Mouse (Mus musculus): ENCODE results near the gene Isoc2a. TPM values are rescaled to one million over a fixed set of nuclear protein-coding genes. Genes with fewer than 3 reads are reported as not detected.
"Not testable (repeated sequence)": the region's sequence is repeated elsewhere in the genome, so short reads cannot be mapped to it uniquely, and the experiment has no call there.

Isoc2a gene
- polyA plus RNA-seq, 1 experiment from 2014 or later, result 1.2 TPM

- no peak for ATAC-seq (replicated peaks; ENCODE audit: low FRiP score)
- H3K36me3 ChIP-seq, result no peaks in the 10 kb centered on the region
- H3K9me3 ChIP-seq (replicated peaks), result no peaks in the 10 kb centered on the region
- no peak overlapping the region for H3K4me2 ChIP-seq
- H3K4me3 ChIP-seq (replicated peaks), result no peak overlapping the region
- H3K9ac ChIP-seq, result no peak overlapping the region
- H3K27me3 ChIP-seq, result peaks cover 19% of the 10 kb centered on the region
- no peaks in the 10 kb centered on the region for H3K4me1 ChIP-seq
- no peak overlapping the region for H3K27ac ChIP-seq
- 77% methylated on average over 11 of the region's 11 CpGs for WGBS
Observed at GRCm38 (mm10) chr7:4850621-4851314, 26.2 kb upstream of the Isoc2a start.

DNA sequence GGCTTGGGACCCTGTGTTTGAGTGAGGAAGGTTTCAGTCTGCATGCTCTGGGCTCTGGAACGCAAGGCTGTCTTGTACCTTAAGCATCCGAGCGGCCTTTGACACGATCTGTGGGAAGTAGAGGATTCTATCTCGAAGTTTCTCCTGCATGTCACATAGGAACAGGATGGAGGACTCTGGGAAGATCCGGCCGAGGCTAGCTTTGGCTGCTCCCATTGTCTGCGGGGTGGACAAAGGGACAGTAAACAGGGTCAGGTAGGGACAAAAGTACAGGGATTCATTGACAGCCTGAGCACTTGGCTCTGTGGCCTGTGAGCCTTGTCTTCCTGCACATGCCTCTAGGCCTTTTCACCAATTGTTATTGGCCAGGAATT is 25.7 kb upstream of the Isoc2a start:
- no peak for ATAC-seq (replicated peaks; ENCODE audit: low FRiP score)

GRCm38 (mm10) chr7:4853613-4854012 is 23.3 kb upstream of the Isoc2a start:
- no peak overlapping the region for H3K9ac ChIP-seq
- no peak overlapping the region for H3K4me2 ChIP-seq
- no peak overlapping the region for H3K27ac ChIP-seq
- no peaks in the 10 kb centered on the region for H3K4me1 ChIP-seq
- H3K27me3 ChIP-seq, result 0 out of 2 replicates have a peak, but pooled peaks cover 8% of the 10 kb centered on the region
- H3K36me3 ChIP-seq, result no peaks in the 10 kb centered on the region
- 80% methylated on average over 3 of the region's 3 CpGs for WGBS
- ATAC-seq (replicated peaks; ENCODE audit: low FRiP score), result no peak
- H3K9me3 ChIP-seq (replicated peaks), result no peaks in the 10 kb centered on the region
- no peak overlapping the region for H3K4me3 ChIP-seq (replicated peaks)

More for the DNA sequence above, 25.7 kb upstream of the Isoc2a start:
- no peaks in the 10 kb centered on the region for H3K9me3 ChIP-seq (replicated peaks)
- WGBS, result 80% methylated on average over 8 of the region's 8 CpGs
- no peak overlapping the region for H3K27ac ChIP-seq
- no peak overlapping the region for H3K4me2 ChIP-seq
- no peak overlapping the region for H3K9ac ChIP-seq
- H3K36me3 ChIP-seq, result no peaks in the 10 kb centered on the region
- no peak overlapping the region for H3K4me3 ChIP-seq (replicated peaks)
- peaks cover 16% of the 10 kb centered on the region for H3K27me3 ChIP-seq
- H3K4me1 ChIP-seq, result no peaks in the 10 kb centered on the region

- Histone ChIP-seq H3K4me3 (replicated peaks) (no peak overlapping the region), H3K4me1 (no peaks in the 10 kb centered on the region), H3K27me3 (0 out of 2 replicates have a peak, but pooled peaks cover 6% of the 10 kb centered on the region), H3K36me3 (no peaks in the 10 kb centered on the region), H3K4me2 (no peak overlapping the region), H3K9ac (no peak overlapping the region), H3K27ac (no peak overlapping the region), H3K9me3 (replicated peaks) (no peaks in the 10 kb centered on the region)
- no peak for ATAC-seq (replicated peaks; ENCODE audit: low FRiP score)
- 88% methylated on average over 9 of the region's 9 CpGs for WGBS
Observed at GRCm38 (mm10) chr7:4856508-4856907, 20.4 kb upstream of the Isoc2a start.

GRCm38 (mm10) chr7:4857321-4857720 is 19.6 kb upstream of the Isoc2a start:
- Histone ChIP-seq H3K9me3 (replicated peaks) (no peaks in the 10 kb centered on the region), H3K27me3 (0 out of 2 replicates have a peak, but pooled peaks cover 6% of the 10 kb centered on the region), H3K4me2 (no peak overlapping the region), H3K4me1 (no peaks in the 10 kb centered on the region), H3K9ac (no peak overlapping the region), H3K27ac (no peak overlapping the region), H3K4me3 (replicated peaks) (no peak overlapping the region), H3K36me3 (no peaks in the 10 kb centered on the region)
- WGBS, result 66% methylated on average over 7 of the region's 7 CpGs
- no peak for ATAC-seq (replicated peaks; ENCODE audit: low FRiP score)

DNA sequence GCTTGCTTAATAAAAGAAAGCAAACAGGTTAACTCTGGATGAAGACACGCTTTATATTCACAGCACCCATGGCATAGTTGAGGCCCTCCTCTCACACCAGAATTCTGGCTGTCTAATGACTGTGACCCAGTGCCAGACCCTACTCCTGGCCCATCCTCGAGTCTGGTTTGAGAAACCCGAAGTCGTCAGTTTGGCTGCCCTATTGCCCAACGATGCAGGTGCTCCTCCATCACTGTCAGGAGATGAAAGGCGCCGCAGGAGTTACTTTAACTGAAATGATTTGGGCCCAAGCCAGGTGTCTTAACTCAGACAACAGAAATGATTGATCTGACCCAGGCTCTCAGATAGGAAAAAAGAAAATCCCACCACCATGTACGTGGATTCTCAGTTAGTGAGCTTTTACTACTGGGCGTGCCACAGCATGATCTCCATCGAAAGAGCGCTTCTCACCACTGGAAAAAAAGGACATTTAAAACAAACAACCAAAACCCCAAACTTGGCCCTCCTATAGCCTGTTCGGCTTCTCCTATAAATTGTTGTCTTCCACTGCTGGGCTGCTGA is 17.5 kb upstream of the Isoc2a start:
- WGBS, result 62% methylated on average over 12 of the region's 12 CpGs
- no peak for ATAC-seq (replicated peaks; ENCODE audit: low FRiP score)

DNA sequence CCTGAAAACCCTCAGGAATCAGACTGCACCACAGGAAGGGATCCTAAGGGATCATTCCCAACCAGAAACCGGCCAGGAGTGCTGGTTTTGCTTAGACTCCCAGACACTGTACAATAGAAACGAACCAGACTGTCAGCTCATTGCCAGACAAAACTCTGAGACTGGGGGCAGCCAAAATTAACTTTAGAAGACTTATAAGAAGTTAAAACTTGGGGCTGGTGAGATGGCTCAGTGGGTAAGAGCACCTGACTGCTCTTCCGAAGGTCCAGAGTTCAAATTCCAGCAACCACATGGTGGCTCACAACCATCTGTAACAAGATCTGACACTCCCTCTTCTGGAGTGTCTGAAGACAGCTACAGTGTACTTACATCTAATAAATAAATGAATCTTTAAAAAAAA is 16.0 kb upstream of the Isoc2a start:
- H3K4me2 ChIP-seq; H3K27me3 ChIP-seq; H3K9ac ChIP-seq; H3K4me3 ChIP-seq (replicated peaks); H3K9me3 ChIP-seq (replicated peaks); H3K27ac ChIP-seq; H3K36me3 ChIP-seq; H3K4me1 ChIP-seq; ATAC-seq (replicated peaks; ENCODE audit: low FRiP score): not testable (repeated sequence)
- 73% methylated on average over 3 of the region's 3 CpGs for WGBS

More for the DNA sequence above, 17.5 kb upstream of the Isoc2a start:
- Histone ChIP-seq H3K4me1 (0 out of 2 replicates have a peak, but pooled peaks cover 2% of the 10 kb centered on the region), H3K4me3 (replicated peaks) (no peak overlapping the region), H3K27me3 (0 out of 2 replicates have a peak, but pooled peaks cover 6% of the 10 kb centered on the region), H3K9me3 (replicated peaks) (no peaks in the 10 kb centered on the region), H3K36me3 (no peaks in the 10 kb centered on the region), H3K27ac (no peak overlapping the region), H3K4me2 (no peak overlapping the region), H3K9ac (no peak overlapping the region)

DNA sequence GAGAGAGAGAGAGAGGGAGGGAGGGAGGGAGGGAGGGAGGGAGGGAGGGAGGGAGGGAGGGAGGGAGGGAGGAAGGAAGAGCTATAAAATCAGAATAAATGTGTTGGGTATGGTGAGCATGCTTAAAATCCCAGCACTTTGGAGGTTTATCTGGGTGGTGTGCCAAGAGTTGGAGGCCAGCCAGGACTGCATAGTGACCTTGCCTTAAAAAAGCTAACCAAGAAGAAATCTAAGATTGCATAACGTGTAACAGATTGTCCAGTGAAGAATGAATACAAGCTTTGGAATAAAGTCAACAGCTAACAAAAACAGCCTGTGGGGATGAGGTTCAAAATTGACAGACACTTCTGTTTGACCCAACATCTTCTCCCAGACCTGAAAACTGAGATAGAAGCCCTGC is 13.9 kb upstream of the Isoc2a start:
- 50% methylated on average over 1 of the region's 1 CpGs for WGBS
- no peak overlapping the region for H3K4me2 ChIP-seq
- H3K27ac ChIP-seq, result 0 out of 2 replicates have a peak overlapping the region, but pooled peaks have one; percentile 22
- no peaks in the 10 kb centered on the region for H3K36me3 ChIP-seq
- no peak overlapping the region for H3K9ac ChIP-seq
- peaks cover 19% of the 10 kb centered on the region for H3K4me1 ChIP-seq
- H3K9me3 ChIP-seq (replicated peaks), result no peaks in the 10 kb centered on the region
- no peak for ATAC-seq (replicated peaks; ENCODE audit: low FRiP score)
- 0 out of 2 replicates have a peak, but pooled peaks cover 3% of the 10 kb centered on the region for H3K27me3 ChIP-seq
- H3K4me3 ChIP-seq (replicated peaks), result no peak overlapping the region

GRCm38 (mm10) chr7:4863541-4864080 is 13.3 kb upstream of the Isoc2a start:
- no peak overlapping the region for H3K4me3 ChIP-seq (replicated peaks)
- 0 out of 2 replicates have a peak overlapping the region, but pooled peaks have one; percentile 22 for H3K27ac ChIP-seq
- no peak for ATAC-seq (replicated peaks; ENCODE audit: low FRiP score)
- H3K9me3 ChIP-seq (replicated peaks), result no peaks in the 10 kb centered on the region
- H3K36me3 ChIP-seq, result no peaks in the 10 kb centered on the region
- H3K9ac ChIP-seq, result no peak overlapping the region
- 0 out of 2 replicates have a peak, but pooled peaks cover 3% of the 10 kb centered on the region for H3K27me3 ChIP-seq
- H3K4me1 ChIP-seq, result peaks cover 19% of the 10 kb centered on the region
- no peak overlapping the region for H3K4me2 ChIP-seq
- 74% methylated on average over 7 of the region's 7 CpGs for WGBS

- Histone ChIP-seq H3K27me3 (0 out of 2 replicates have a peak, but pooled peaks cover 1% of the 10 kb centered on the region), H3K4me1 (peaks cover 19% of the 10 kb centered on the region), H3K27ac (no peak overlapping the region), H3K36me3 (no peaks in the 10 kb centered on the region), H3K9ac (no peak overlapping the region), H3K4me3 (replicated peaks) (no peak overlapping the region), H3K4me2 (no peak overlapping the region), H3K9me3 (replicated peaks) (no peaks in the 10 kb centered on the region)
- ATAC-seq (replicated peaks; ENCODE audit: low FRiP score), result no peak
- WGBS, result 82% methylated on average over 5 of the region's 5 CpGs
Observed at GRCm38 (mm10) chr7:4864130-4864845, 12.7 kb upstream of the Isoc2a start.

GRCm38 (mm10) chr7:4865090-4865489 is 11.9 kb upstream of the Isoc2a start:
- H3K9ac ChIP-seq, result no peak overlapping the region
- H3K27ac ChIP-seq, result no peak overlapping the region
- peak; percentile 38; the same call in 1 of the 2 replicates for ATAC-seq (replicated peaks; ENCODE audit: low FRiP score)
- H3K9me3 ChIP-seq (replicated peaks), result no peaks in the 10 kb centered on the region
- H3K27me3 ChIP-seq, result no peaks in the 10 kb centered on the region
- peak overlapping the region; percentile 74 for H3K4me2 ChIP-seq
- H3K36me3 ChIP-seq, result no peaks in the 10 kb centered on the region
- peaks cover 19% of the 10 kb centered on the region for H3K4me1 ChIP-seq
- H3K4me3 ChIP-seq (replicated peaks), result peak overlapping the region; percentile 66
- 71% methylated on average over 5 of the region's 5 CpGs for WGBS

All from kidney, embryonic 15.5 days (tissue).